Mouse (Mus musculus): ENCODE data around the gene Rpl22. TPM values are rescaled to one million over a fixed set of nuclear protein-coding genes. Genes with fewer than 3 reads are reported as not detected.

The Rpl22 gene
- polyA plus RNA-seq, 1 experiment from 2014 or later = 387 TPM

GRCm38 (mm10) chr4:152287317-152288120 is 38.0 kb upstream of the Rpl22 start:
- H3K4me3 ChIP-seq (replicated peaks) = no peak overlapping the region
- no peak for ATAC-seq (replicated peaks; ENCODE audit: low FRiP score)
- no peaks in the 10 kb centered on the region for H3K9me3 ChIP-seq (replicated peaks)
- no peak overlapping the region for H3K27ac ChIP-seq
- no peak overlapping the region for H3K4me2 ChIP-seq
- H3K27me3 ChIP-seq = peaks cover 94% of the 10 kb centered on the region
- peaks cover 42% of the 10 kb centered on the region for H3K4me1 ChIP-seq
- no peaks in the 10 kb centered on the region for H3K36me3 ChIP-seq
- 8% methylated on average over 19 of the region's 19 CpGs for WGBS
- no peak overlapping the region for H3K9ac ChIP-seq

GRCm38 (mm10) chr4:152288398-152288945 is 37.1 kb upstream of the Rpl22 start:
- no peak overlapping the region for H3K4me3 ChIP-seq (replicated peaks)
- peaks cover 94% of the 10 kb centered on the region for H3K27me3 ChIP-seq
- 47% methylated on average over 18 of the region's 18 CpGs for WGBS
- peaks cover 41% of the 10 kb centered on the region for H3K4me1 ChIP-seq
- H3K9ac ChIP-seq = no peak overlapping the region
- H3K36me3 ChIP-seq = no peaks in the 10 kb centered on the region
- H3K9me3 ChIP-seq (replicated peaks) = no peaks in the 10 kb centered on the region
- no peak overlapping the region for H3K4me2 ChIP-seq
- no peak overlapping the region for H3K27ac ChIP-seq
- ATAC-seq (replicated peaks; ENCODE audit: low FRiP score) = no peak

GRCm38 (mm10) chr4:152290385-152290784 is 35.2 kb upstream of the Rpl22 start:
- Histone ChIP-seq H3K4me2 (peak overlapping the region; percentile 56), H3K9ac (0 out of 2 replicates have a peak overlapping the region, but pooled peaks have one; percentile 10), H3K27me3 (peaks cover 88% of the 10 kb centered on the region), H3K4me3 (replicated peaks) (peak overlapping the region; percentile 30), H3K9me3 (replicated peaks) (no peaks in the 10 kb centered on the region), H3K36me3 (no peaks in the 10 kb centered on the region), H3K4me1 (peaks cover 46% of the 10 kb centered on the region), H3K27ac (no peak overlapping the region)
- 3% methylated on average over 39 of the region's 39 CpGs for WGBS
- no peak for ATAC-seq (replicated peaks; ENCODE audit: low FRiP score)

- Histone ChIP-seq H3K4me1 (peaks cover 50% of the 10 kb centered on the region), H3K4me3 (replicated peaks) (0 out of 2 replicates have a peak overlapping the region, but pooled peaks have one; percentile 30), H3K9me3 (replicated peaks) (no peaks in the 10 kb centered on the region), H3K27me3 (peaks cover 82% of the 10 kb centered on the region), H3K27ac (no peak overlapping the region), H3K9ac (no peak overlapping the region), H3K4me2 (peak overlapping the region; percentile 56), H3K36me3 (no peaks in the 10 kb centered on the region)
- 21% methylated on average over 11 of the region's 11 CpGs for WGBS
- no peak for ATAC-seq (replicated peaks; ENCODE audit: low FRiP score)
These were observed 34.6 kb upstream of the Rpl22 start for GRCm38 (mm10) chr4:152290991-152291390.

GRCm38 (mm10) chr4:152291562-152291961 is 34.0 kb upstream of the Rpl22 start, which contains the start of gene Hes3:
Hes3 (minus strand) TSS chr4:152291662.
- Histone ChIP-seq H3K4me3 (replicated peaks) (peak within 1 kb of the TSS; percentile 30), H3K9ac (0 out of 2 replicates have a peak within 1 kb of the TSS, but pooled peaks have one; percentile 10), H3K36me3 (no peaks in the 10 kb centered on the region), H3K9me3 (replicated peaks) (no peaks in the 10 kb centered on the region), H3K27me3 (peaks cover 76% of the 10 kb centered on the region), H3K4me2 (peak within 1 kb of the TSS; percentile 56), H3K4me1 (peaks cover 47% of the 10 kb centered on the region), H3K27ac (no peak within 1 kb of the TSS)
- ATAC-seq (replicated peaks; ENCODE audit: low FRiP score) = no peak
- WGBS = 23% methylated on average over 6 of the region's 6 CpGs

GRCm38 (mm10) chr4:152292102-152292765 is 33.3 kb upstream of the Rpl22 start:
- H3K36me3 ChIP-seq = no peaks in the 10 kb centered on the region
- H3K27ac ChIP-seq = no peak overlapping the region
- H3K9me3 ChIP-seq (replicated peaks) = no peaks in the 10 kb centered on the region
- peaks cover 69% of the 10 kb centered on the region for H3K27me3 ChIP-seq
- no peak overlapping the region for H3K4me3 ChIP-seq (replicated peaks)
- H3K4me2 ChIP-seq = no peak overlapping the region
- 6% methylated on average over 12 of the region's 12 CpGs for WGBS
- peaks cover 44% of the 10 kb centered on the region for H3K4me1 ChIP-seq
- H3K9ac ChIP-seq = no peak overlapping the region
- no peak for ATAC-seq (replicated peaks; ENCODE audit: low FRiP score)

GRCm38 (mm10) chr4:152294188-152294929 is 31.2 kb upstream of the Rpl22 start:
- Histone ChIP-seq H3K4me2 (no peak overlapping the region), H3K27me3 (peaks cover 53% of the 10 kb centered on the region), H3K9me3 (replicated peaks) (no peaks in the 10 kb centered on the region), H3K27ac (peak overlapping the region; percentile 76), H3K36me3 (peaks cover under 1% of the 10 kb centered on the region; the same call in 1 of the 2 replicates), H3K4me3 (replicated peaks) (no peak overlapping the region), H3K4me1 (peaks cover 60% of the 10 kb centered on the region), H3K9ac (no peak overlapping the region)
- 41% methylated on average over 10 of the region's 10 CpGs for WGBS
- no peak for ATAC-seq (replicated peaks; ENCODE audit: low FRiP score)

GRCm38 (mm10) chr4:152295916-152296315 is 29.6 kb upstream of the Rpl22 start:
- H3K27ac ChIP-seq = peak overlapping the region; percentile 76
- H3K9ac ChIP-seq = no peak overlapping the region
- no peaks in the 10 kb centered on the region for H3K9me3 ChIP-seq (replicated peaks)
- 34% methylated on average over 4 of the region's 4 CpGs for WGBS
- H3K4me3 ChIP-seq (replicated peaks) = 0 out of 2 replicates have a peak overlapping the region, but pooled peaks have one; percentile 0
- peak overlapping the region; percentile 19; the same call in 1 of the 2 replicates for H3K4me2 ChIP-seq
- peaks cover 38% of the 10 kb centered on the region for H3K27me3 ChIP-seq
- H3K4me1 ChIP-seq = peaks cover 61% of the 10 kb centered on the region
- no peak for ATAC-seq (replicated peaks; ENCODE audit: low FRiP score)
- peaks cover 16% of the 10 kb centered on the region for H3K36me3 ChIP-seq

- H3K4me3 ChIP-seq (replicated peaks) = peak overlapping the region; percentile 95
- H3K4me1 ChIP-seq = peaks cover 65% of the 10 kb centered on the region
- peak overlapping the region; percentile 76 for H3K27ac ChIP-seq
- H3K36me3 ChIP-seq = peaks cover 20% of the 10 kb centered on the region
- 9% methylated on average over 8 of the region's 8 CpGs for WGBS
- peak overlapping the region; percentile 67 for H3K4me2 ChIP-seq
- no peak for ATAC-seq (replicated peaks; ENCODE audit: low FRiP score)
- H3K9me3 ChIP-seq (replicated peaks) = no peaks in the 10 kb centered on the region
- peaks cover 34% of the 10 kb centered on the region for H3K27me3 ChIP-seq
- H3K9ac ChIP-seq = peak overlapping the region; percentile 51
These were observed 29.2 kb upstream of the Rpl22 start for GRCm38 (mm10) chr4:152296371-152296770.

- peak within 1 kb of the TSS; percentile 95 for H3K4me3 ChIP-seq (replicated peaks)
- H3K4me2 ChIP-seq = peak within 1 kb of the TSS; percentile 93
- H3K36me3 ChIP-seq = peaks cover 27% of the 10 kb centered on the region
- peak within 1 kb of the TSS; percentile 84 for H3K27ac ChIP-seq
- ATAC-seq (replicated peaks; ENCODE audit: low FRiP score) = peak; percentile 96
- peaks cover 26% of the 10 kb centered on the region for H3K27me3 ChIP-seq
- peaks cover 65% of the 10 kb centered on the region for H3K4me1 ChIP-seq
- WGBS = under 1% methylated on average over 119 of the region's 119 CpGs
- H3K9me3 ChIP-seq (replicated peaks) = no peaks in the 10 kb centered on the region
- H3K9ac ChIP-seq = peak within 1 kb of the TSS; percentile 95
These were observed 28.4 kb upstream of the Rpl22 start, which contains the start of gene Icmt for GRCm38 (mm10) chr4:152296874-152297861. Icmt (plus strand) TSS chr4:152297227.

Data from kidney, embryonic 15.5 days (tissue).